Mouse (Mus musculus) ES-E14 (cell line): Measurements from ENCODE around the gene Snx4.

Experiments
- CHD2 ChIP-seq: IDR thresholded peaks from 2 replicates; pipeline ENCODE4 v1.6.1; 2014; ENCODE audit warnings: mild to moderate bottlenecking, low read depth, low read length, inconsistent platforms
- HCFC1 ChIP-seq: IDR thresholded peaks from 2 replicates; pipeline ENCODE4 v1.6.1; 2012; ENCODE audit warnings: low read length, inconsistent platforms, borderline replicate concordance; ENCODE audit not compliant: insufficient read depth
- MAFK ChIP-seq: IDR thresholded peaks from 2 replicates; pipeline ENCODE4 v1.6.1; 2014; ENCODE audit warnings: mild to moderate bottlenecking, low read depth, low read length, inconsistent platforms; ENCODE audit not compliant: insufficient read depth
- ZC3H11A ChIP-seq: IDR thresholded peaks from 2 replicates; pipeline ENCODE4 v1.6.1; 2012; ENCODE audit warnings: low read depth, mild to moderate bottlenecking, inconsistent platforms, low read length, borderline replicate concordance
- ZNF384 ChIP-seq: IDR thresholded peaks from 2 replicates; pipeline ENCODE4 v1.6.1; 2012; ENCODE audit warnings: low read depth, low read length, inconsistent platforms

DNA sequence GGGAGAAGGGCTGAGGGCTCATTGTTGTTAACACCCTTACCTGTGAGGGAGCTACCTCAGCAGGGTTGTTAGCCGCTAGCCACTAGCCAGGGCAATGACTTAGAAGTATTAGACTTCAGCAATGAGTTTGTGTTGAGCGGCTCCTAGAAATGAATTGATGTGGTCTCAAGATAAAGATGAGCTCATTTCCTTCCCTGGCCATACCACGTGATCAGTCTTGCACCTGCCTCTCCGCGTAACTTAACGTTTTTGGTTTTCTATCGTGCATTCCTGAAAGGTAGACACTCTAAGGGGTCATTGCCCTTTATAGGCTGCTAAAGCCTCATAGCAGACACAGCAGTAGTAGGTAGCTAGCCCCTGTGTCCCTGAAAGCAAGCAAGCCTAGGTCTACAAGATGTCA is 92.4 kb downstream of the Snx4 start:
- TF ChIP-seq ZNF384 (no peak), MAFK (no peak), HCFC1 (no peak), CHD2 (no peak), ZC3H11A (no peak)
